Mouse (Mus musculus) lung, adult 2 months (tissue): Measurements from ENCODE around the gene Clic4. TPM values are rescaled to one million over a fixed set of nuclear protein-coding genes. Genes with fewer than 3 reads are reported as not detected.
"Not testable (repeated sequence)": the region's sequence is repeated elsewhere in the genome, so short reads cannot be mapped to it uniquely, and the experiment has no call there.

ENCODE experiments used
- DNase-seq: peaks from one replicate; pipeline ENCODE4 v3.0.0; 2022
- H3K4me1 ChIP-seq: fragments of 200-500 bp; 2 replicates; pipeline ENCODE4 v1.6.1; 2011; ENCODE audit warnings: low read length; ENCODE audit not compliant: control insufficient read depth, insufficient read depth
- H3K4me3 ChIP-seq: fragments of 200-500 bp; replicated peaks from 2 replicates; pipeline ENCODE3; 2011; ENCODE audit warnings: low read depth, mild to moderate bottlenecking, control low read depth, low read length; ENCODE audit errors: extremely low read depth
- CTCF ChIP-seq: fragments of 200-500 bp; IDR thresholded peaks from 2 replicates; pipeline ENCODE4 v1.5.1; 2011; ENCODE audit warnings: mild to moderate bottlenecking, low read length, control low read depth; ENCODE audit not compliant: insufficient read depth
- POLR2A ChIP-seq: fragments of 200-500 bp; IDR thresholded peaks from 2 replicates; pipeline ENCODE4 v1.6.1; 2011; ENCODE audit warnings: low read depth, mild to moderate bottlenecking, control low read depth, low read length, borderline replicate concordance; ENCODE audit errors: extremely low read depth
- WGBS: fragments of 180-500 bp; shearing (Covaris S2); methylation state at CpG from one replicate; pipeline ENCODE4 v1.1.7; 2018; 5-methylcytosine and 5-hydroxymethylcytosine counted together
- polyA plus RNA-seq: library from polyadenylated mRNA; depleted of rRNA; stranded (reverse); fragments of >200 nt; gene quantifications from 2 replicates; pipeline ENCODE4 v1.2.3, GENCODE M21; 2012

The Clic4 gene
- polyA plus RNA-seq, 1 experiment, result 227 TPM

GRCm38 (mm10) chr4:135205254-135205653 lies 67.4 kb downstream of the Clic4 start:
- 71% methylated on average over 5 of the region's 5 CpGs for WGBS
- Histone ChIP-seq H3K4me1 (peaks cover 5% of the 10 kb centered on the region; the same call in 1 of the 2 replicates), H3K4me3 (no peak overlapping the region)
- no peak for TF ChIP-seq CTCF
- no peak for TF ChIP-seq POLR2A
- DNase-seq, result no peak

DNA sequence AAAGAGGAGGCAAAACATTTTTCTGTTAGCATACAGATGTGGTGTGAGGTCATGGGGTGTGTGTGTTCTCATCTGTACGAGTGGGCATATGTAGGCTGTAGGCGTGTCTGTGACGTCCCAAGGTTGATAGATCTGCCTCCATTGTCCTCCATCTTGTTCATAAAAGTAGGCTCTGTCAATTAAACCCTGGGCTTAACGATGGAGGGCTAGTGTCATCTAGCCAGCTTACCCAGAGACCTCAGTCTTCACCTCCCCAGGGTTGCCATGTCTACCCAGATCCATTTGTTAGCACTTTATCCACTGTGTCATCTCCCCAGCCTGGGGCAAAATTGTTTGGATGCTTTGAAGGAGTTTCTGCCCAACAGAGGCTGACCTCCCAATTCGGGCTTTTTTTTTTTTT lies 67.9 kb downstream of the Clic4 start:
- 54% methylated on average over 5 of the region's 5 CpGs for WGBS

DNA sequence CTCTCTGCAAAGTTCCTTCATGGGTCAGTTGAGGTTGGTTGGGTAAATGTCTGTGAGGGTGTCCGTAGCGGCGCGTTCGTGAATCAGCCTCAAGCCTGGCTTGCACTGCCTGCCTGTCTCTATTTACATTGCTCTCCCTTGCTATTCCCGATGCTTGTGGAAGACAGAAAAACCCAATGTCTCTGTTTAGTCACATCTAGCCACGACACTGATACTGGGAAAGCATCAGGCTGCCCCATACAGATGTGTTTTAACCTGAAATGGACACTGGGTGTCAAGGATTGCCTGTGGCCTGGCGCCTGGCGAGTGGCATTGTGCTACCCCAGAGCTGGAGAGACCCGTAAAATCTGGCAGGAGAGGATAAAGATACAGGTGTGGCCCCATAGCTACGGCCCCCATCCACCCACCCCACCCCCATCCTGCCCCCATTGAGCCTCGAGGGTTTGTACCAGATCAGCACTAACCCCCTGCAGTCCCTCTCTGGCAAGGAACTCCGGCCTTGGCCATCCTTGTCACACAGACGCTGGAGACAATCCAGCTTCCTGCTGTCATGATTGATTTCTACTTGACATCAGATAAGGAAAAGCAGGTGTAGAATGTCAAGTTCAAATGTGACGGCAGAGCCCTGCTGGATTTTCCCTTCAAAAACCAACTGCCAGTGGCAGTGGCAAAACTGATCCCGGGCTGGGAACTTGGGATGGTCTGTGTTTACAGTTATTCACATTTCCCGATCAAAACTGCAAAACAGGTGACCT lies 68.6 kb downstream of the Clic4 start:
- 20% methylated on average over 17 of the region's 17 CpGs for WGBS
- peaks cover 5% of the 10 kb centered on the region; the same call in 1 of the 2 replicates for H3K4me1 ChIP-seq
- no peak for DNase-seq
- H3K4me3 ChIP-seq, result no peak overlapping the region
- TF ChIP-seq POLR2A (no peak), CTCF (no peak)

More for the DNA sequence above, 67.9 kb downstream of the Clic4 start:
- no peak overlapping the region for H3K4me3 ChIP-seq
- TF ChIP-seq CTCF, result no peak
- peaks cover 5% of the 10 kb centered on the region; the same call in 1 of the 2 replicates for H3K4me1 ChIP-seq
- no peak for DNase-seq

DNA sequence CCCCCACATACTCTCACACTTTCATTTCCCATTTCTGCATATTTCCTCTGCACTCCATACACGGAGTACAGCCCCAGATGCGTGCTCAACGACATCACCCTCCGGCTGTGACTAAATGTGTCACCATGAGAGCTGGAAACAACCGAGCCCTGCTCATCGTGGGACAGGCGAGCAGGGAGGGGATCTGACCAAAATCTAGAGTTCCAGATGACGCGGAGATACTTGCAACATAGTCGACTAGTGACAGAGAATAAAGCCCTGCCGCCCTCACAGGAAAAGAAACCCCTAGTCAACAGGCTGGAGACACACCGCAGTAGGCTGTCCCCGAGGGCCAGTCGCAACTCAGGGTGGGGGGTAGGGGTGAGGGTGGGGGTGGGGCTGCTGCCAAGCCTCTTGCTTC lies 69.3 kb downstream of the Clic4 start:
- Histone ChIP-seq H3K4me3 (peak overlapping the region; percentile 58), H3K4me1 (peaks cover 5% of the 10 kb centered on the region; the same call in 1 of the 2 replicates)
- TF ChIP-seq POLR2A, result no peak
- no peak for TF ChIP-seq CTCF
- WGBS, result 1% methylated on average over 14 of the region's 14 CpGs
- peak; percentile 31 for DNase-seq

GRCm38 (mm10) chr4:135201771-135202170 lies 70.8 kb downstream of the Clic4 start:
- TF ChIP-seq POLR2A (no peak), CTCF (no peak)
- peaks cover 5% of the 10 kb centered on the region; the same call in 1 of the 2 replicates for H3K4me1 ChIP-seq
- no peak overlapping the region for H3K4me3 ChIP-seq
- DNase-seq, result no peak
- WGBS, result 78% methylated on average over 16 of the region's 16 CpGs

- no peak for DNase-seq
- TF ChIP-seq CTCF (no peak), POLR2A (no peak)
- WGBS, result 58% methylated on average over 8 of the region's 8 CpGs
- Histone ChIP-seq H3K4me3 (no peak overlapping the region), H3K4me1 (no peaks in the 10 kb centered on the region)
Measured at GRCm38 (mm10) chr4:135197857-135198256, 74.8 kb downstream of the Clic4 start.

DNA sequence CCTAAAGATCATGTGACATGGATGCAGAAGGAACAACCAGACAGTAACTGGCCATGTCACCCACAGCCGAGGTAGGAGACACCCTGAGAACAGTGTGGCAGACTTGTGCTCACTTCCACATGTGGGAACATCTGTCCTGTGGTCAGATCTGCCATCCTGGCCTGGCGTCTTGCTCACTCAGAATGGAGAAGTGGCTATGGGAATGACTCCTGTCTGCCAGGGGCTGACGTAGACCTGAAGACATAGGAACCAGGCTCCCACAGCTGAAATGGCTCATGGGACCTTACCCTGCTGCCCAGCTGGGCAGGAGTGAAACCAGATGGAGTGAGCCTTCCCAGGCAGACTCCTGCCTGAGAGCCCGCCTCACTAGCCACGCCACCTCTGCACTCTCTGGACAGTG lies 79.8 kb downstream of the Clic4 start:
- TF ChIP-seq POLR2A (no peak), CTCF (no peak)
- DNase-seq, result no peak
- no peak overlapping the region for H3K4me3 ChIP-seq
- H3K4me1 ChIP-seq, result no peaks in the 10 kb centered on the region
- WGBS, result 71% methylated on average over 5 of the region's 5 CpGs

GRCm38 (mm10) chr4:135191604-135192003 lies 81.0 kb downstream of the Clic4 start:
- H3K4me1 ChIP-seq, result no peaks in the 10 kb centered on the region
- TF ChIP-seq CTCF (no peak), POLR2A (no peak)
- 67% methylated on average over 11 of the region's 11 CpGs for WGBS
- no peak overlapping the region for H3K4me3 ChIP-seq
- no peak for DNase-seq

- 75% methylated on average over 1 of the region's 1 CpGs for WGBS
- DNase-seq, result no peak
- Histone ChIP-seq H3K4me3 (no peak overlapping the region), H3K4me1 (no peaks in the 10 kb centered on the region)
- TF ChIP-seq POLR2A, result no peak
- no peak for TF ChIP-seq CTCF
Measured at GRCm38 (mm10) chr4:135191185-135191584, 81.4 kb downstream of the Clic4 start.

GRCm38 (mm10) chr4:135190364-135190763 lies 82.2 kb downstream of the Clic4 start:
- H3K4me1 ChIP-seq, result no peaks in the 10 kb centered on the region
- TF ChIP-seq CTCF, result no peak
- no peak for TF ChIP-seq POLR2A
- H3K4me3 ChIP-seq, result no peak overlapping the region
- no peak for DNase-seq
- WGBS, result 88% methylated on average over 1 of the region's 1 CpGs

DNA sequence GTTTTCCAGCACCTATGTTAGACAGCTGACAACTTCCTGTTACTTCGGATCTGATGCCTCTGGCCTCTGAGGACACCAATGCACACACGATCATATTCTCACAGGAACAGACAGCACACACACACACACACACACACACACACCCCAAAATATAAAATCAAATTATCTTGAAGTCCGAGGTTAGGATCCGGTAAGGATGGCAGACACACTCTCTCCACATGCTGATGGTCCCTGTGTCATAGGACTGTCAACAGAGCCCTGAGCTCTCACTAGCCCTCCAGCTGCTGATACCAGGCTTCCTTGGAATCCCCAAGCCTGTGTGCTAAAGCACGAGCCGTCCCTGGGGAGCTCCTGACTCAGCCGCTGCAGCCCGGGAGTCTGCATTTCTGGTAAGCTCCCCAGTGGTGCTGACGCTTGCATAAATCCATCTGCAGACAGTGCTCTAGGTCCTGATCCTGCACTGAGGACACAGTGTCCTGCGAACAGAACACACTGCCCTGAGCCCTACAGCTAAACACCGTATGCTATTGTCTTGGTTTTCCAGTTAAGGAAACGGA lies 83.1 kb downstream of the Clic4 start:
- no peaks in the 10 kb centered on the region for H3K4me1 ChIP-seq
- no peak overlapping the region for H3K4me3 ChIP-seq
- WGBS, result 64% methylated on average over 12 of the region's 12 CpGs
- no peak for TF ChIP-seq POLR2A
- no peak for TF ChIP-seq CTCF
- DNase-seq, result no peak

- DNase-seq, H3K4me1 ChIP-seq, H3K4me3 ChIP-seq: not testable (repeated sequence)
- WGBS, result 90% methylated on average over 7 of the region's 13 CpGs
Measured at GRCm38 (mm10) chr4:135184277-135184676, 88.3 kb downstream of the Clic4 start.
